Mouse (Mus musculus): ENCODE measurements at regions not wholly inside any gene's neighbourhood (a gene's known extent, or its start where the extent isn't known, plus 50 kb on each side); places are given as distances from the start of the nearest gene placed in this dataset.

- no peak for DNase-seq
These were observed 149.9 kb downstream of the Map2k4 start for GRCm38 (mm10) chr11:65638211-65638610.

GRCm38 (mm10) chr11:65637206-65637605 is 150.9 kb downstream of the Map2k4 start:
- no peak for DNase-seq

- no peak for DNase-seq
These were observed 152.8 kb downstream of the Map2k4 start for GRCm38 (mm10) chr11:65635307-65635706.

GRCm38 (mm10) chr11:65631164-65631563 is 156.9 kb downstream of the Map2k4 start:
- DNase-seq: peak; percentile 40

- no peak for DNase-seq
These were observed 157.7 kb downstream of the Map2k4 start for GRCm38 (mm10) chr11:65630436-65630835.

GRCm38 (mm10) chr11:65629320-65629719 is 158.8 kb downstream of the Map2k4 start:
- no peak for DNase-seq

GRCm38 (mm10) chr11:65618976-65619375 is 169.1 kb downstream of the Map2k4 start:
- no peak for DNase-seq

- no peak for DNase-seq
These were observed 177.6 kb downstream of the Map2k4 start for GRCm38 (mm10) chr11:65610536-65610935.

- DNase-seq: no peak
These were observed 179.0 kb downstream of the Map2k4 start for GRCm38 (mm10) chr11:65609056-65609455.

- DNase-seq: no peak
These were observed 190.6 kb downstream of the Map2k4 start for GRCm38 (mm10) chr11:65597298-65598076.

GRCm38 (mm10) chr11:65588491-65588890 is 199.6 kb downstream of the Map2k4 start:
- peak; percentile 54 for DNase-seq

GRCm38 (mm10) chr11:65567831-65568230 is 220.3 kb downstream of the Map2k4 start:
- peak; percentile 16 for DNase-seq

- DNase-seq: no peak
These were observed 229.9 kb downstream of the Map2k4 start for GRCm38 (mm10) chr11:65558236-65558635.

- no peak for DNase-seq
These were observed 237.0 kb downstream of the Map2k4 start for GRCm38 (mm10) chr11:65551073-65551472.

- no peak for DNase-seq
These were observed 243.8 kb downstream of the Map2k4 start for GRCm38 (mm10) chr11:65544281-65544680.

- no peak for DNase-seq
These were observed 244.5 kb downstream of the Map2k4 start for GRCm38 (mm10) chr11:65543581-65543980.

GRCm38 (mm10) chr11:65537046-65537630 is 251.0 kb downstream of the Map2k4 start:
- no peak for DNase-seq

GRCm38 (mm10) chr11:65535726-65536442 is 252.2 kb downstream of the Map2k4 start:
- DNase-seq: no peak

GRCm38 (mm10) chr11:65530744-65531143 is 257.4 kb downstream of the Map2k4 start:
- DNase-seq: no peak

- no peak for DNase-seq
These were observed 235.5 kb upstream of the Myocd start for GRCm38 (mm10) chr11:65505106-65505865.

- DNase-seq: no peak
These were observed 228.2 kb upstream of the Myocd start for GRCm38 (mm10) chr11:65497979-65498378.

- DNase-seq: no peak
These were observed 227.6 kb upstream of the Myocd start for GRCm38 (mm10) chr11:65497415-65497814.

GRCm38 (mm10) chr11:65495034-65495433 is 225.2 kb upstream of the Myocd start:
- no peak for DNase-seq
